Comparison of ENCODE assay signal across 17 mouse cellular contexts in genomic region chr2:124201493-124201892, GRCm38 (mm10).
A peak's percentile ranks its signal among the peaks of the same experiment; 100 is the strongest.
DNase-seq lines count a peak whose midpoint lies in the region; ATAC-seq lines count a peak whose summit lies in the region.
"Had no signal": no experiment of that assay in that cellular context is flagged by ENCODE, and none has a peak within 500 bp of the region (broad histone marks: within the 10 kb centered on the region; RNA-seq: fewer than 3 reads in every experiment).

No protein-coding gene starts in this region.

- no peaks in the 10 kb centered on the region for H3K9me3 ChIP-seq in forebrain, embryonic 14.5 days (replicated peaks; ENCODE audit: control insufficient read depth, low read length)
- no peaks in the 10 kb centered on the region for H3K9me3 ChIP-seq in forebrain, embryonic 12.5 days
- no peaks in the 10 kb centered on the region for H3K9me3 ChIP-seq in forebrain, embryonic 16.5 days (ENCODE audit: control insufficient read depth, low read length)
- H3K9me3 ChIP-seq in forebrain, embryonic 11.5 days (ENCODE audit: control insufficient read depth, low read length): no peaks in the 10 kb centered on the region
- H3K9me3 ChIP-seq: embryonic facial prominence, embryonic 10.5 days; embryonic facial prominence, embryonic 12.5 days had no signal

- H3K4me1 ChIP-seq in forebrain, embryonic 14.5 days (ENCODE audit: control insufficient read depth, insufficient read depth, low read length): peaks cover 7% of the 10 kb centered on the region; the same call in 1 of the 2 replicates
- peaks cover 7% of the 10 kb centered on the region; the same call in 1 of the 2 replicates for H3K4me1 ChIP-seq in forebrain, embryonic 12.5 days
- peaks cover 13% of the 10 kb centered on the region for H3K4me1 ChIP-seq in forebrain, embryonic 16.5 days (replicated peaks; ENCODE audit: control insufficient read depth, insufficient read depth, low read length)
- no peaks in the 10 kb centered on the region for H3K4me1 ChIP-seq in forebrain, embryonic 11.5 days (replicated peaks; ENCODE audit: control insufficient read depth, insufficient read depth, low read length)
- H3K4me1 ChIP-seq: embryonic facial prominence, embryonic 10.5 days; embryonic facial prominence, embryonic 12.5 days had no signal

- H3K4me3 ChIP-seq in forebrain, embryonic 14.5 days (ENCODE audit: low read depth, low read length): no peak overlapping the region
- H3K4me3 ChIP-seq in forebrain, embryonic 12.5 days (replicated peaks): no peak overlapping the region
- H3K4me3 ChIP-seq in forebrain, embryonic 16.5 days (replicated peaks; ENCODE audit: low read length): no peak overlapping the region
- H3K4me3 ChIP-seq in forebrain, embryonic 11.5 days (ENCODE audit: low read depth, low read length): no peak overlapping the region
- H3K4me3 ChIP-seq: embryonic facial prominence, embryonic 10.5 days; embryonic facial prominence, embryonic 12.5 days had no signal

- no peak overlapping the region for H3K4me2 ChIP-seq in forebrain, embryonic 14.5 days (ENCODE audit: low read length)
- no peak overlapping the region for H3K4me2 ChIP-seq in forebrain, embryonic 12.5 days
- no peak overlapping the region for H3K4me2 ChIP-seq in forebrain, embryonic 16.5 days (ENCODE audit: low read length)
- no peak overlapping the region for H3K4me2 ChIP-seq in forebrain, embryonic 11.5 days (ENCODE audit: low read depth, low read length, severe bottlenecking)
- H3K4me2 ChIP-seq: embryonic facial prominence, embryonic 12.5 days had no signal

- ATAC-seq in forebrain, embryonic 14.5 days: peak; percentile 72; the same call in 1 of the 2 replicates
- ATAC-seq in forebrain, embryonic 12.5 days (ENCODE audit: low FRiP score): no peak
- peak; percentile 68 for ATAC-seq in forebrain, embryonic 16.5 days
- ATAC-seq in forebrain, embryonic 11.5 days (replicated peaks; ENCODE audit: low FRiP score): no peak

- H3K27ac ChIP-seq in forebrain, embryonic 14.5 days (ENCODE audit: low read depth, low read length): no peak overlapping the region
- no peak overlapping the region for H3K27ac ChIP-seq in forebrain, embryonic 12.5 days
- H3K27ac ChIP-seq in forebrain, embryonic 16.5 days (ENCODE audit: low read length): peak overlapping the region; percentile 18
- H3K27ac ChIP-seq in forebrain, embryonic 11.5 days (ENCODE audit: low read depth, low read length): no peak overlapping the region
- H3K27ac ChIP-seq: embryonic facial prominence, embryonic 10.5 days; embryonic facial prominence, embryonic 12.5 days had no signal

- DNase-seq in cerebellum, postnatal 14 days: peak; percentile 26 to 31
- no peak for DNase-seq in cerebellum, postnatal 4 days (ENCODE audit: low spot score in 2 of 2)
- DNase-seq in forebrain, embryonic 14.5 days (ENCODE audit: low spot score): peak; percentile 54
- DNase-seq in forebrain, embryonic 11.5 days (ENCODE audit: low spot score): no peak
- no peak for DNase-seq in heart, postnatal 10 days
- DNase-seq: adrenal gland, adult 2 months; adrenal gland, postnatal 10 days; adrenal gland, postnatal 25 days; cerebellum, adult 11 months; cerebellum, adult 18-20 months; cerebellum, adult 8-10 months; cerebellum, adult 9-11 months; cerebellum, postnatal 36 days had no signal

- no peaks in the 10 kb centered on the region for H3K36me3 ChIP-seq in forebrain, embryonic 14.5 days (ENCODE audit: control insufficient read depth, insufficient read depth, low read length)
- no peaks in the 10 kb centered on the region for H3K36me3 ChIP-seq in forebrain, embryonic 12.5 days (replicated peaks)
- no peaks in the 10 kb centered on the region for H3K36me3 ChIP-seq in forebrain, embryonic 16.5 days (ENCODE audit: control insufficient read depth, insufficient read depth)
- H3K36me3 ChIP-seq in forebrain, embryonic 11.5 days (ENCODE audit: control insufficient read depth, insufficient read depth, low read length): no peaks in the 10 kb centered on the region
- H3K36me3 ChIP-seq: embryonic facial prominence, embryonic 10.5 days; embryonic facial prominence, embryonic 12.5 days had no signal

- 64% methylated on average over 5 of the region's 5 CpGs for WGBS in forebrain, embryonic 14.5 days
- 81% methylated on average over 5 of the region's 5 CpGs for WGBS in forebrain, embryonic 12.5 days
- 55% methylated on average over 5 of the region's 5 CpGs for WGBS in forebrain, embryonic 16.5 days
- WGBS in forebrain, embryonic 11.5 days: 86% methylated on average over 5 of the region's 5 CpGs

- intact Hi-C loops in heart, postnatal 10 days (cut with DNase I): no loop called here

- H3K27me3 ChIP-seq in forebrain, embryonic 14.5 days (replicated peaks; ENCODE audit: control insufficient read depth, insufficient read depth, low read length): no peaks in the 10 kb centered on the region
- H3K27me3 ChIP-seq in forebrain, embryonic 12.5 days: no peaks in the 10 kb centered on the region
- no peaks in the 10 kb centered on the region for H3K27me3 ChIP-seq in forebrain, embryonic 16.5 days (replicated peaks; ENCODE audit: control insufficient read depth, insufficient read depth, low read length)
- H3K27me3 ChIP-seq in forebrain, embryonic 11.5 days (ENCODE audit: control insufficient read depth, insufficient read depth, low read length): no peaks in the 10 kb centered on the region
- H3K27me3 ChIP-seq: embryonic facial prominence, embryonic 12.5 days had no signal

- H3K9ac ChIP-seq in forebrain, embryonic 14.5 days (ENCODE audit: low read length): no peak overlapping the region
- no peak overlapping the region for H3K9ac ChIP-seq in forebrain, embryonic 12.5 days
- H3K9ac ChIP-seq in forebrain, embryonic 16.5 days (replicated peaks; ENCODE audit: low read depth, low read length): no peak overlapping the region
- no peak overlapping the region for H3K9ac ChIP-seq in forebrain, embryonic 11.5 days (ENCODE audit: low read length)
- H3K9ac ChIP-seq: embryonic facial prominence, embryonic 12.5 days had no signal

Comparison
In these comparisons a context has a peak if more than half of its experiments do, and no peak if none do; other contexts are left out.
1. DNase-seq: peak in cerebellum, postnatal 14 days (2 of 2) and forebrain, embryonic 14.5 days (single experiment); none in cerebellum, postnatal 4 days (0 of 2), forebrain, embryonic 11.5 days (single experiment) and heart, postnatal 10 days (0 of 2).
2. ATAC-seq: peak in forebrain, embryonic 14.5 days (single experiment) and forebrain, embryonic 16.5 days (single experiment); none in forebrain, embryonic 12.5 days (single experiment) and forebrain, embryonic 11.5 days (single experiment).